Mouse (Mus musculus) neural tube, embryonic 12.5 days (tissue): ENCODE measurements around the gene Celf2. TPM values are rescaled to one million over a fixed set of nuclear protein-coding genes. Genes with fewer than 3 reads are reported as not detected.

ENCODE experiments used
- ATAC-seq: fragments of 200-750 bp; cut with Nextera tagmentation; 2 replicates; pipeline ENCODE4 v1.8.0; 2017; ENCODE audit warnings: low read depth, mild to moderate bottlenecking, moderate TSS enrichment, moderate library complexity; ENCODE audit not compliant: low FRiP score
- H3K27ac ChIP-seq: fragments of 300-500 bp; sonication (generic); 2 replicates; pipeline ENCODE4 v1.5.1; 2016
- H3K27me3 ChIP-seq: fragments of 300-500 bp; sonication (generic); replicated peaks from 2 replicates; pipeline ENCODE4 v1.6.1; 2016; ENCODE audit warnings: mild to moderate bottlenecking
- H3K36me3 ChIP-seq: fragments of 300-500 bp; sonication (generic); 2 replicates; pipeline ENCODE4 v1.6.1; 2016; ENCODE audit warnings: mild to moderate bottlenecking
- H3K4me1 ChIP-seq: fragments of 300-500 bp; sonication (generic); 2 replicates; pipeline ENCODE4 v1.6.1; 2016
- H3K4me2 ChIP-seq: fragments of 300-500 bp; sonication (generic); replicated peaks from 2 replicates; pipeline ENCODE4 v1.6.1; 2016; ENCODE audit warnings: mild to moderate bottlenecking
- H3K4me3 ChIP-seq: fragments of 300-500 bp; sonication (generic); 2 replicates; pipeline ENCODE4 v1.5.1; 2016
- H3K9ac ChIP-seq: fragments of 300-500 bp; sonication (generic); 2 replicates; pipeline ENCODE4 v1.6.1; 2016; ENCODE audit warnings: mild to moderate bottlenecking
- H3K9me3 ChIP-seq: fragments of 300-500 bp; sonication (generic); 2 replicates; pipeline ENCODE4 v1.6.1; 2016; ENCODE audit warnings: mild to moderate bottlenecking
- WGBS: fragments of 180-500 bp; shearing (Covaris S2); methylation state at CpG from one replicate; pipeline ENCODE4 v1.1.7; 2016; 5-methylcytosine and 5-hydroxymethylcytosine counted together
- polyA plus RNA-seq: library from polyadenylated mRNA; unstranded; fragments of >200 nt; fragmentation: Nextera tagmentation; extraction: Ambion mirVana; gene quantifications from 2 replicates; pipeline ENCODE4 v1.2.1, GENCODE M21; 2016

Celf2 gene
- polyA plus RNA-seq, 1 experiment from 2014 or later = 98.4 TPM

DNA sequence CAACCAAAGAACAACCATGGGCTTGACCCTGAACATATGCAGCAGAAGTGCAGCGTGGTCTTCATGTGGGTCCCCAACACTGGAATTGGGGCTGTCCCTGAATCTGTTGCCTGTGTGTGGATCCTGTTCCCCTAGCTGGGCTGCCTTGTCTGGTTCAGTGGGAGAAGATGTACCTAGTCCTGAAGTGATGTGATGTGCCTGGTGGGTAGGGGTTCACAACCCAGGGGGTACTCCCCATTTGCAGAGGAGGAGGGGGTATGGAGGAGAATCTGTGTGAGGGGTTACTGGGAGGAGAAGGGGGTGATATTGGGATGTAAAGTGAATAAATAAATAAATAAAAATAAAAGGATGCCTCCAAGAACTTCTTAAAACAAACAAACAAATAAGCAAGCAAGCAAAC is 831.1 kb downstream of the Celf2 start:
- H3K4me2 ChIP-seq = no peak overlapping the region
- H3K4me1 ChIP-seq = no peaks in the 10 kb centered on the region
- no peak overlapping the region for H3K27ac ChIP-seq
- no peaks in the 10 kb centered on the region for H3K9me3 ChIP-seq
- H3K36me3 ChIP-seq = no peaks in the 10 kb centered on the region
- no peak overlapping the region for H3K4me3 ChIP-seq
- ATAC-seq = no peak
- 96% methylated on average over 1 of the region's 1 CpGs for WGBS
- no peaks in the 10 kb centered on the region for H3K27me3 ChIP-seq
- H3K9ac ChIP-seq = no peak overlapping the region

DNA sequence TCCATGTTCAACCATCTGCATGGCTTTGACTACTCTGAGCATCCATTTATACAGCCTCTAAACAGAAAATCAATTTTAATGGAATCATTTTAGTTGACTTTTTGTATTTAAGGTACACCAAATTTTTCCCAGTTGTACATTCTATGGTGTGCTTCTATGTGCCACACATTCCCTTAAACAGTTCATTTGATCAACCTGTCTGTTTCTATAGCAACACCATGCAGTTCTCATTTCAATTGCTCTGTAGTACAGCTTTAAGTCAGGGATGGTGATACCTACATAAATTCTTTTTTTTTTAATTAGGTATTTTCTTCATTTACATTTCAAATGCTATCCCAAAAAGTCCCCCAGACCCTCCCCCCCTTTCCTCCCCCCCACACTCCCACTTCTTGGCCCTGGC is 831.9 kb downstream of the Celf2 start:
- no peaks in the 10 kb centered on the region for H3K27me3 ChIP-seq
- no peak overlapping the region for H3K4me3 ChIP-seq
- no peak for ATAC-seq
- H3K36me3 ChIP-seq = no peaks in the 10 kb centered on the region
- no peaks in the 10 kb centered on the region for H3K4me1 ChIP-seq
- H3K4me2 ChIP-seq = no peak overlapping the region
- H3K27ac ChIP-seq = no peak overlapping the region
- H3K9me3 ChIP-seq = no peaks in the 10 kb centered on the region
- no peak overlapping the region for H3K9ac ChIP-seq

DNA sequence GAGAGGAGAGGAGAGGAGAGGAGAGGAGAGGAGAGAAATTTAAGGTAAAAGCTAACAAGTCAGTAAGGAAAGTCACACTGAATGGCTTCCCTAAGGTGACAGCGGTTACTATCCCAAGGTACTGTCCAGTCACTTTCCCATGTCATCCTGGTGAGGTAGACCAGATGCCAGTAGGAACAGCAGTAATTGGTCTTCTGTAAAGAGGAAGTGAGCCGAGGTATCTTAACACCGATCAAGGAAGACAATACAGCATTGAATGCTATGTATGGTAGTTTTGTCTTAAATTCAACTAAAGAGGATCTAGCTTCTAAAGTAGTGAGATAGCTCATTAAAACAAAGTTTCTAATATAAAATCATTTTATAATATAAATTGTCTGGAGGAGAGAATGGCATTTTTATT is 835.0 kb downstream of the Celf2 start:
- Histone ChIP-seq H3K4me2 (no peak overlapping the region), H3K4me1 (no peaks in the 10 kb centered on the region), H3K27me3 (no peaks in the 10 kb centered on the region), H3K4me3 (no peak overlapping the region), H3K27ac (no peak overlapping the region), H3K36me3 (no peaks in the 10 kb centered on the region), H3K9me3 (no peaks in the 10 kb centered on the region), H3K9ac (no peak overlapping the region)
- no peak for ATAC-seq
- WGBS = 90% methylated on average over 3 of the region's 3 CpGs

DNA sequence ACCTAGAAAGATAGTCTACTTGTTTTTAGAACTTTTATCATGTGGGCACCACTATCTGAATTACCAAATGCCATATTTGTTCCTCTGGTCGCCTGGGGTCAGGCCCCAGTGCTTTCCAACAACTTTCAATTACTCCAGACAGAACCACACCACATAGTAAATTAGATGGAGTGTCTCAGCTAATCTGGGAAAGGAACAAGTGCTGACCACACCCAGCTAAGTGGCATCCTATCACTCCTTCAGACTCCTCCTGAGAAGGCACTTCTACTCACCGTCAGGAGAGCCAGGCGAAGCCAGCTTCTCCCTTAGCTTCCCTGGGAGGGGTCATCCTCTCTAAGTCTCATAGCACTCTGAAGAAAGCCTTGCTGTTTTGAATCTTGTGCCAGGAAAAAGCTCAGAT is 835.9 kb downstream of the Celf2 start:
- Histone ChIP-seq H3K9ac (no peak overlapping the region), H3K9me3 (no peaks in the 10 kb centered on the region), H3K36me3 (no peaks in the 10 kb centered on the region), H3K4me3 (no peak overlapping the region), H3K27ac (no peak overlapping the region), H3K4me2 (no peak overlapping the region), H3K4me1 (no peaks in the 10 kb centered on the region), H3K27me3 (no peaks in the 10 kb centered on the region)
- no peak for ATAC-seq
- 85% methylated on average over 3 of the region's 3 CpGs for WGBS

DNA sequence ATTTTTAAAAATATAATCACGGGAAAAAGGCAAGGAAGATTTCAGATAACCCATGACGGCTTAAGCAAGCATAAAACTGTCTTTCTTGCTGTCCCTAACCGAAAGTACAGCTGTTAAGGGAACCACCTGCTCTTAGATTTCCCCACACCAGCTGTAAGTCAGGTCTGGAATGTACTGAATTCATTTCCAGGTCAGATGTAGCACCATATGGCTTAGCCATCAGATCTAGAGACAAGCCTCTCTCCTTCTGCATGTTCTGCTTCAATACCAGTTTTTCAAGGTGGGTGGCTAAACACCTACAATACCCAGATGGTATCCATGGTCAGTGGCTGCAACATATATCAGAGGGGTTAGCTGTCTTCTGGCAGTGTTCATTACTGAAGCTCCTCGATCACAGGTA is 841.8 kb downstream of the Celf2 start:
- Histone ChIP-seq H3K4me1 (no peaks in the 10 kb centered on the region), H3K4me3 (no peak overlapping the region), H3K4me2 (no peak overlapping the region), H3K9me3 (no peaks in the 10 kb centered on the region), H3K27ac (no peak overlapping the region), H3K36me3 (no peaks in the 10 kb centered on the region), H3K27me3 (no peaks in the 10 kb centered on the region), H3K9ac (no peak overlapping the region)
- ATAC-seq = no peak
- WGBS = 62% methylated on average over 4 of the region's 4 CpGs

DNA sequence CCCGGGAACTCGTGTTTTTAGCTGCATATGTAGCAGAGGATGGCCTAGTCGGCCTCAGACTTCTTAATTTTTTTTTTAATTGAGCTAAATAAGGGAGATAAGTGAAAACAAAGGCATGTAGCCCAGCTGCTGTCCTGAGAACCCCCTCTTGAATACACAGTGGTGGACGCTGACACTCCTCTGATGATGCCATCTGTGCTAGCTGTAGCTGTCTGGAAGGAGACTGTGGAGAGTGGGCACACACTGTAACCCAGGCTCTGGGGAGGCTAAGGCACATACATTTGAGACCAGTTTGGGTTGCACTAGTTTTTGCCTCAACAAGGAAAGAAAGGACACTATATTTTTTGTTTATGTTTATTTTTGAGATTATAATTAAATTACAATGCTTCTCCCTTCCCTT is 849.5 kb downstream of the Celf2 start:
- no peak for ATAC-seq

DNA sequence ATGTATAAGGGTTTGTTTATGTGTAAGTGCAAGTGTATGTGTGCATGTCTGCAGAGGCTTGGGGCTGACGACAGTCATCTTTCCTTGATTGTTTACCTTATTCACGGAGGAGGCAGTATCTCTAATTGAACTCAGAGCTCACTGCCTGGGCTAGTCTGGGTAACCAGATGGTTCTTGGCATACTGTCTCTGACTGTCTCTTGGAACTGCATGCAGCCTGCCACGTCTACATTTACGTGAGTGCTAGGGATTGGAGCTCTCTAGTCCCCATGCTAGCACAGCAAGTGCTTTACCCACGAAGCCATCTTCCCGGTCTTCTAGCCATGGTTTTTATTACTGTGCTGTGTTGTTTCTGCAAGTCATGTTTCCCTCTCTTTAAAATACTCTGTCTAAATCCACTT is 855.6 kb downstream of the Celf2 start:
- no peak for ATAC-seq
- 87% methylated on average over 6 of the region's 6 CpGs for WGBS
- no peaks in the 10 kb centered on the region for H3K27me3 ChIP-seq
- no peaks in the 10 kb centered on the region for H3K4me1 ChIP-seq
- H3K36me3 ChIP-seq = no peaks in the 10 kb centered on the region
- H3K4me3 ChIP-seq = no peak overlapping the region
- no peak overlapping the region for H3K4me2 ChIP-seq
- no peak overlapping the region for H3K9ac ChIP-seq
- no peak overlapping the region for H3K27ac ChIP-seq
- no peaks in the 10 kb centered on the region for H3K9me3 ChIP-seq

More for the DNA sequence above, 849.5 kb downstream of the Celf2 start:
- H3K4me3 ChIP-seq = no peak overlapping the region
- no peaks in the 10 kb centered on the region for H3K36me3 ChIP-seq
- H3K9me3 ChIP-seq = no peaks in the 10 kb centered on the region
- 80% methylated on average over 4 of the region's 4 CpGs for WGBS
- H3K4me2 ChIP-seq = no peak overlapping the region
- no peak overlapping the region for H3K9ac ChIP-seq
- H3K4me1 ChIP-seq = no peaks in the 10 kb centered on the region
- H3K27me3 ChIP-seq = no peaks in the 10 kb centered on the region
- no peak overlapping the region for H3K27ac ChIP-seq

DNA sequence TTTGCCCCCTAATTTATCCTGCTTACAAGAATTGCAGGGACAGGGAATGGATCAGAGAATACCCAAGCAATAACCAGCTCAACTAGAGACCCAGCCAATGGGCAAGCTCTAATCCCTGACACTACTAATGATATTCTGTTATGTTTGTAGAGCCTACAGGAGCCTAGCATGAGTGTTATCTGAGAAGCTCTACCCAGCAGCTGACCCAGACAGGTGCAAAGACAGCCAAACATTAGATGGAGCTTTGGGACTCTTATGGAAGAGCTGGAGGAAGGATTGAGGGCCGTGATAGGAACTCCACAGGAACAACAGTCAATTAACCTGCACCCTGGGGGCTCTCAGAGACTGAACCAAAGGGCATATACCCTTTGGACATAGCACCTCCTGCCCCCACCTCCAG is 857.7 kb downstream of the Celf2 start:
- Histone ChIP-seq H3K36me3 (no peaks in the 10 kb centered on the region), H3K4me1 (no peaks in the 10 kb centered on the region), H3K27ac (no peak overlapping the region), H3K9me3 (no peaks in the 10 kb centered on the region), H3K27me3 (no peaks in the 10 kb centered on the region), H3K4me3 (no peak overlapping the region), H3K4me2 (no peak overlapping the region), H3K9ac (no peak overlapping the region)
- WGBS = 72% methylated on average over 1 of the region's 1 CpGs
- no peak for ATAC-seq

DNA sequence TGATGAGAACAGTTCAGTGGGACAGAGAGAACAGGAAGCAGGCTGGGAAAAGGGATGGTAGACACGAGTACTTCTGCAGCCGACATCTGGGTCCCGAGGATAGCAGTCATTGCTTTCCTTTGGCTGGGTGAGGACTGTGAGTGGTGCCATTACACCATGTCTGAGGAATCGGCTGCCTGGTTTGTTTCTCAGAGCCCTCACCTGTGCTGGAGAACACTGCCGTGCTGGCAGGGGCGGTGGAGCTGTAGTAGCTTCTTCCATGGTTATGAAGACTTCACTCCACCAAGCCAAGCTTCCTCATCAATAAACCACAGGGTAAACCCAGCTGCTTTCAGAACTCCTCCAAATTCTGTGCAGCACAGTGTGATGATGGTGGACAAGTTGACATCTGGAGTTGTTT is 860.5 kb downstream of the Celf2 start:
- Histone ChIP-seq H3K9ac (no peak overlapping the region), H3K27ac (no peak overlapping the region), H3K4me2 (no peak overlapping the region), H3K36me3 (no peaks in the 10 kb centered on the region), H3K4me1 (no peaks in the 10 kb centered on the region), H3K9me3 (no peaks in the 10 kb centered on the region), H3K27me3 (no peaks in the 10 kb centered on the region), H3K4me3 (no peak overlapping the region)
- 83% methylated on average over 6 of the region's 6 CpGs for WGBS
- no peak for ATAC-seq

DNA sequence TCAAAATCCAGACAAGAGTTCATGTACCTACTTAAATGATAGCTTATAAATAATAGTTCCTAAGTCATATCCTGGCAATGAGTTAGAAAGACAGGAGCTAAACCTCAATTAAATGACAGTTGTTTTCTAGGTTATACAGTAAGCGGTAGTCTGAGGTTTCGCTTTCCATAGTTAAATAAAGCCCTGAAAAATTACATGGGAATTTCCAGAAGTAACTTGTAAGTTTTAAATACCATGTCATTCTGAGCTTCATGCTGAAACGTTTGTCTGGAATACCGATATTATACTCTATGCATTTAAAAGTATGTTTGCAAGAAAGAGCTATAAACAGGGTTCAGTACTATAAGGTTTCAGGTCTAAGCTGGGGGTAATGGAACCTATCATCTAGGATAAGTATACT is 862.3 kb downstream of the Celf2 start:
- ATAC-seq = no peak
- WGBS = 96% methylated on average over 4 of the region's 4 CpGs
- Histone ChIP-seq H3K9me3 (no peaks in the 10 kb centered on the region), H3K27ac (no peak overlapping the region), H3K36me3 (no peaks in the 10 kb centered on the region), H3K9ac (no peak overlapping the region), H3K4me1 (no peaks in the 10 kb centered on the region), H3K4me3 (no peak overlapping the region), H3K4me2 (no peak overlapping the region), H3K27me3 (no peaks in the 10 kb centered on the region)

DNA sequence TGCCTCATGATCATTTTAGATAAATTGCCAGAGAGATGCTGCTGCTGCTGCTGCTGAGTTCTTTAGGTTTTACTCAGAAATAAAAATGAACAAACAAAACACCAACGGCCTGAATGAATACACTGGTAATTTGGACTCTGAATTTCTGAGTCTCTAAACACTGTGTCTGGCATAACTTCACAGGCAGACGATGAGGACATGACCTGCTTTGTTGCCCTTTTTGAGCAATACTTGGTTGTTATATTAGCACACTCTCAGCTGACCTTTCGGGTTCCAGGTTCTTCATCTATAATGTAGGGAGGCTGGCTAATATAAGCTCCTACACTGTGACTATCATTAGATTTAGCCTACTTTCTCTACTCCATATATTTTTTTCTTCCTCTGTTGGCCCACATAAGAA is 863.0 kb downstream of the Celf2 start:
- Histone ChIP-seq H3K4me3 (no peak overlapping the region), H3K27ac (no peak overlapping the region)
- WGBS = 88% methylated on average over 3 of the region's 3 CpGs

DNA sequence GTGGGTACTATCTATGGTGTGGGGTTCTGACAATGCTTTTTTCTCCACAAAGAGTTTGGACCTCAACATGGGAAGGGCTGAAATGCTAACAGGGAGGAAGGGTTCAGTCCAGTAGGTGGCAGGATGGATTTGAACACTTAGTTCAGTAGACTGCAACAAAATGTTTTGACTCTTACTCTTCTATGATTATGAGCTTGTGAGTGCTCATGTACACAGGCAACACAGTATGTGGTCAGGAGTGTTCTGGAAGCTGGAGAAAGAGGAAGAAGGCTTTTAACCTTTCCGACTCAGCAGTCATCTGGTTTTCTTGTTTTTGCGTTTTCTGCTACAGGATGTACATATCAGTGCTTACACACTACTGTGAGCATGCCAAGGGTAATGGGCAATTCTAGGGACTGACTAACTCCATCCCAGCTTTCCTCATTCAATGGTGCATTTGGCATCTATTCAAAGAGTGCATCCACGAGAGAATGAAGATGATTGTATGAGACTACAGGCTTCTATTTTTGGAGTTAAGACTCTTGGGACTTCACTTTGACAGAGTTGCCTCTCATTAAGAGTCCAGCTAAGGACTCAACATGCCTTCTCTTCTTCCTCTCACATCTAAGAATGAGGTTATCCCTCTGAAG is 867.0 kb downstream of the Celf2 start:
- Histone ChIP-seq H3K36me3 (no peaks in the 10 kb centered on the region), H3K4me2 (no peak overlapping the region), H3K9ac (no peak overlapping the region), H3K27me3 (no peaks in the 10 kb centered on the region), H3K27ac (no peak overlapping the region), H3K4me3 (no peak overlapping the region), H3K4me1 (no peaks in the 10 kb centered on the region), H3K9me3 (no peaks in the 10 kb centered on the region)
- WGBS = 84% methylated on average over 3 of the region's 3 CpGs
- ATAC-seq = no peak

More for the DNA sequence above, 863.0 kb downstream of the Celf2 start:
- H3K9me3 ChIP-seq = no peaks in the 10 kb centered on the region
- H3K36me3 ChIP-seq = no peaks in the 10 kb centered on the region
- no peak overlapping the region for H3K9ac ChIP-seq
- no peaks in the 10 kb centered on the region for H3K27me3 ChIP-seq
- H3K4me2 ChIP-seq = no peak overlapping the region
- ATAC-seq = no peak
- H3K4me1 ChIP-seq = no peaks in the 10 kb centered on the region

DNA sequence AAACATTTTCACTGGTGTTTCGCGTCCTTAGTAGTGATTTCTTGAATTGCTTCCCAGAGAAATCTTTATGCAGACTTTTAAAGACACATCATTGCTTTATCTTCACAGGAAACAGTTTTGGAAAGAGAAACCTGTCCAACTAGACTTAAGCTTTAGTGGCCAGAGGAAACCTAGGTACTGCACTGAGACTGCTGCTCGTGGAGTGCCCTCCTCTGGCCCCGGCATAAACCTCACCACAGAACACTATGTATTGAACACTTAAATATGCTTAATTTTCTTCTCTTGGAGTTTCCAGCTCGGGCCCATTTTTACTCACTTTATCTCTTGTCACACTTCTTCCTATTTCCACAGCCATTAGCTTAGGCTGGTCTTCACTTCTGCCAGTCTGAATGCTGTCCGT is 870.0 kb downstream of the Celf2 start:
- H3K4me1 ChIP-seq = no peaks in the 10 kb centered on the region
- no peak for ATAC-seq
- H3K4me3 ChIP-seq = no peak overlapping the region
- H3K9ac ChIP-seq = no peak overlapping the region
- H3K27me3 ChIP-seq = no peaks in the 10 kb centered on the region
- no peak overlapping the region for H3K27ac ChIP-seq
- 91% methylated on average over 6 of the region's 6 CpGs for WGBS
- no peak overlapping the region for H3K4me2 ChIP-seq
- H3K36me3 ChIP-seq = no peaks in the 10 kb centered on the region
- no peaks in the 10 kb centered on the region for H3K9me3 ChIP-seq
